Mouse (Mus musculus) midbrain, postnatal 0 days (tissue): Measurements from ENCODE around the gene Cd47. TPM values are rescaled to one million over a fixed set of nuclear protein-coding genes. Genes with fewer than 3 reads are reported as not detected.
A peak's percentile ranks its signal among the peaks of the same experiment; 100 is the strongest.

Source experiments
- ATAC-seq: fragments of 200-750 bp; cut with Nextera tagmentation; 2 replicates; pipeline ENCODE4 v1.8.0; 2017; ENCODE audit warnings: moderate number of reproducible peaks, mild to moderate bottlenecking, moderate TSS enrichment, moderate library complexity; ENCODE audit not compliant: low FRiP score
- DNase-seq: peaks from one replicate; pipeline ENCODE4 v3.0.0-alpha.2; 2015; ENCODE audit warnings: low spot score
- H3K27ac ChIP-seq: fragments of 300-500 bp; sonication (generic); 2 replicates; pipeline ENCODE4 v1.5.1; 2014; ENCODE audit warnings: low read depth, mild to moderate bottlenecking, low read length, mixed read lengths
- H3K27me3 ChIP-seq: fragments of 300-500 bp; sonication (generic); 2 replicates; pipeline ENCODE4 v1.6.1; 2014; ENCODE audit warnings: low read length, control low read depth, mixed read lengths; ENCODE audit not compliant: insufficient read depth
- H3K36me3 ChIP-seq: fragments of 300-500 bp; sonication (generic); 2 replicates; pipeline ENCODE4 v1.6.1; 2014; ENCODE audit warnings: low read length, control low read depth, mixed read lengths; ENCODE audit not compliant: insufficient read depth
- H3K4me1 ChIP-seq: fragments of 300-500 bp; sonication (generic); 2 replicates; pipeline ENCODE4 v1.6.1; 2014; ENCODE audit warnings: mild to moderate bottlenecking, control low read depth, antibody characterized with exemption, low read length, mixed read lengths; ENCODE audit not compliant: insufficient read depth
- H3K4me2 ChIP-seq: fragments of 300-500 bp; sonication (generic); 2 replicates; pipeline ENCODE4 v1.6.1; 2014; ENCODE audit warnings: low read depth, mild to moderate bottlenecking, low read length, mixed read lengths; ENCODE audit not compliant: poor library complexity, severe bottlenecking
- H3K4me3 ChIP-seq: fragments of 300-500 bp; sonication (generic); 2 replicates; pipeline ENCODE4 v1.5.1; 2014; ENCODE audit warnings: low read depth, mild to moderate bottlenecking, low read length, moderate library complexity
- H3K9ac ChIP-seq: fragments of 300-500 bp; sonication (generic); replicated peaks from 2 replicates; pipeline ENCODE4 v1.6.1; 2014; ENCODE audit warnings: mild to moderate bottlenecking, low read length, moderate library complexity, mixed read lengths; ENCODE audit not compliant: poor library complexity, severe bottlenecking
- H3K9me3 ChIP-seq: fragments of 300-500 bp; sonication (generic); 2 replicates; pipeline ENCODE4 v1.6.1; 2016; ENCODE audit warnings: low read length, control low read depth
- CTCF ChIP-seq: IDR thresholded peaks from 2 replicates; pipeline ENCODE4 v1.5.1; 2016; ENCODE audit warnings: antibody characterized with exemption, mild to moderate bottlenecking
- WGBS: fragments of 180-500 bp; shearing (Covaris S2); extraction: QIAGEN DNeasy Blood & Tissue Kit; methylation state at CpG from one replicate; pipeline ENCODE4 v1.1.7; 2014; 5-methylcytosine and 5-hydroxymethylcytosine counted together
- polyA plus RNA-seq: library from polyadenylated mRNA; unstranded; fragments of >200 nt; fragmentation: Nextera tagmentation; extraction: Ambion mirVana; gene quantifications from 2 replicates; pipeline ENCODE4 v1.2.1, GENCODE M21; 2015
- total RNA-seq: library from RNA; depleted of rRNA; stranded (reverse); fragments of >200 nt; gene quantifications from 2 replicates; pipeline ENCODE4 v1.2.3, GENCODE M21; 2014

Gene Cd47
- total and polyA plus RNA-seq, 2 experiments from 2014 or later: 30.5 to 185 TPM

- no peaks in the 10 kb centered on the region for H3K36me3 ChIP-seq
Observed at GRCm38 (mm10) chr16:49847224-49848003, 47.1 kb downstream of the Cd47 start.

GRCm38 (mm10) chr16:49848651-49849050 is 48.3 kb downstream of the Cd47 start:
- no peaks in the 10 kb centered on the region for H3K27me3 ChIP-seq
- no peak overlapping the region for H3K27ac ChIP-seq
- no peak overlapping the region for H3K4me3 ChIP-seq
- TF ChIP-seq CTCF: no peak
- no peak for DNase-seq
- H3K9me3 ChIP-seq: no peaks in the 10 kb centered on the region
- ATAC-seq: no peak
- no peaks in the 10 kb centered on the region for H3K4me1 ChIP-seq
- H3K4me2 ChIP-seq: no peak overlapping the region
- H3K36me3 ChIP-seq: no peaks in the 10 kb centered on the region
- WGBS: 60% methylated on average over 1 of the region's 1 CpGs
- H3K9ac ChIP-seq: no peak overlapping the region

More at GRCm38 (mm10) chr16:49847224-49848003, 47.1 kb downstream of the Cd47 start:
- ATAC-seq (no peak), DNase-seq (no peak)
- WGBS: 83% methylated on average over 5 of the region's 5 CpGs
- H3K9ac ChIP-seq: no peak overlapping the region
- no peak for TF ChIP-seq CTCF
- no peaks in the 10 kb centered on the region for H3K9me3 ChIP-seq
- no peak overlapping the region for H3K27ac ChIP-seq
- no peak overlapping the region for H3K4me3 ChIP-seq
- H3K4me2 ChIP-seq: no peak overlapping the region
- no peaks in the 10 kb centered on the region for H3K4me1 ChIP-seq
- H3K27me3 ChIP-seq: no peaks in the 10 kb centered on the region

- H3K4me2 ChIP-seq: no peak overlapping the region
- WGBS: 94% methylated on average over 3 of the region's 3 CpGs
- H3K9me3 ChIP-seq: no peaks in the 10 kb centered on the region
- no peak for DNase-seq
- no peak for TF ChIP-seq CTCF
- ATAC-seq: no peak
- H3K36me3 ChIP-seq: no peaks in the 10 kb centered on the region
- H3K9ac ChIP-seq: no peak overlapping the region
- H3K27ac ChIP-seq: no peak overlapping the region
- H3K4me3 ChIP-seq: no peak overlapping the region
- no peaks in the 10 kb centered on the region for H3K27me3 ChIP-seq
- no peaks in the 10 kb centered on the region for H3K4me1 ChIP-seq
Observed at GRCm38 (mm10) chr16:49852940-49853339, 52.6 kb downstream of the Cd47 start.

DNA sequence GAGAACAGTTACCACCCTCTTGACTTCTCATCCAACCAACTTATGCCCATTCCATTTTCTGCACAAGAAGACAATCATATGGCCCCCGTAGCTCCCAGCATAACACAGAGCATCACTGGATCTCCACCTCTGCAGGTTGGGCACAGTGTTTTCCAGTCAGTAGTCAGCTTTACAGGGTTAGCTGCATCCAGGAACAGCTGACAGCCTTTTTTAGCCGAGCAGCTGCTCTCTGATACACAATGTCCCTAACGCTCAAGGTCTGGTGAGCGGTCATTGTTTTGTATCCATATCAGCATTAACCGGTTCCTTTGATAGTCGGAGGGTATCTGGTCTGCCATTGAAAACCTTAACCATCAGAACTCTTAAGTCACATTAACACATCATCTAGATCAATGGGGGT is 53.3 kb downstream of the Cd47 start:
- Histone ChIP-seq H3K4me3 (no peak overlapping the region), H3K27me3 (no peaks in the 10 kb centered on the region), H3K9me3 (no peaks in the 10 kb centered on the region), H3K4me1 (no peaks in the 10 kb centered on the region), H3K4me2 (no peak overlapping the region), H3K36me3 (no peaks in the 10 kb centered on the region), H3K9ac (no peak overlapping the region), H3K27ac (no peak overlapping the region)
- TF ChIP-seq CTCF: no peak
- ATAC-seq (no peak), DNase-seq (no peak)
- WGBS: 80% methylated on average over 6 of the region's 6 CpGs

- ATAC-seq (no peak), DNase-seq (no peak)
- Histone ChIP-seq H3K27me3 (no peaks in the 10 kb centered on the region), H3K4me1 (no peaks in the 10 kb centered on the region), H3K36me3 (no peaks in the 10 kb centered on the region), H3K27ac (no peak overlapping the region), H3K4me2 (no peak overlapping the region), H3K9ac (no peak overlapping the region), H3K4me3 (no peak overlapping the region), H3K9me3 (no peaks in the 10 kb centered on the region)
- 94% methylated on average over 6 of the region's 6 CpGs for WGBS
- no peak for TF ChIP-seq CTCF
Observed at GRCm38 (mm10) chr16:49854194-49854593, 53.9 kb downstream of the Cd47 start.

DNA sequence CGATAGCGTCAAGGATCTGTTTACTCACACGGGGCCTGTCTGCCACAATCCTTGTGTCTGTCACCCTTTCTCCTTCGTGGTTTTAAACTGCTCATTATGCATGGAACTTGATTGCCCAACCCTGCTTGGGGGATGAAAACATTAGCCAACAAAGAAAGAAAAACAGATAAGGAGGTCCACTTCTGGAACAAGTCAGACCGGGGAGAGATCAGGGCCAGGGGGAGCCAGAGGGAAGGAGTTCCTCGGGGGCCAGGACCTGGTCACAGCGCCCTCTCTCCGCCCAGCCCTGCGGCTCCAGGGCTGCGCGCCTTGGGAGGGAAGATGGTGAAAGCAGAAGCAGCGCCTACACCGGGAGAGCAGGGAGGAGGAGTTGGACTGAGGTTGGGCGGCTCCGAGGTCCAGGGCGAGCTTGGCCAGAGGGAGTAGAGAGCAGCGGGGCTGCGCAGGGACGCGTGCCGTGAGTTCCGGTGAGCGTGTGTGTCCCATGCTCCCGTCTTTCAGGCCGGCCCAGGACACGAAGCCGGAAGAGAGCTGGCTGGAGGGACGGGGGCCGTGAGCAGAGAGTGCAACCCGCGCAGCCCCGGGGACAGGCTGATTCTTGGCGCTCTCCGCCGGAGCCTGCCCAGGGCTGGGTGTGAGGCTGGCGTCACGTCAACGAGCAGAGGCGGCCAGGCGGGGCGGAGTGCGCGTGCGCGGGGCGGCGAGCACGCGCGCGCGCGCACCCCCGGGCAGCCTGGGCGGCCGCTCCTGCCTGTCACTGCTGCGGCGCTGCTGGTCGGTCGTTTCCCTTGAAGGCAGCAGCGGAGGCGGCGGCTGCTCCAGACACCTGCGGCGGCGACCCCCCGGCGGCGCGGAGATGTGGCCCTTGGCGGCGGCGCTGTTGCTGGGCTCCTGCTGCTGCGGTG is 54.9 kb downstream of the Cd47 start:
- Histone ChIP-seq H3K9ac (peak overlapping the region; percentile 89), H3K4me2 (peak overlapping the region; percentile 70), H3K4me1 (no peaks in the 10 kb centered on the region), H3K9me3 (no peaks in the 10 kb centered on the region), H3K4me3 (peak overlapping the region; percentile 99), H3K27me3 (no peaks in the 10 kb centered on the region), H3K27ac (peak overlapping the region; percentile 94), H3K36me3 (no peaks in the 10 kb centered on the region)
- ATAC-seq: peak; percentile 93
- under 1% methylated on average over 59 of the region's 74 CpGs for WGBS
- DNase-seq: peak; percentile 91
- peak; percentile 66 for TF ChIP-seq CTCF
